ENCODE assay signal across 10 mouse cellular contexts in the genomic region with DNA sequence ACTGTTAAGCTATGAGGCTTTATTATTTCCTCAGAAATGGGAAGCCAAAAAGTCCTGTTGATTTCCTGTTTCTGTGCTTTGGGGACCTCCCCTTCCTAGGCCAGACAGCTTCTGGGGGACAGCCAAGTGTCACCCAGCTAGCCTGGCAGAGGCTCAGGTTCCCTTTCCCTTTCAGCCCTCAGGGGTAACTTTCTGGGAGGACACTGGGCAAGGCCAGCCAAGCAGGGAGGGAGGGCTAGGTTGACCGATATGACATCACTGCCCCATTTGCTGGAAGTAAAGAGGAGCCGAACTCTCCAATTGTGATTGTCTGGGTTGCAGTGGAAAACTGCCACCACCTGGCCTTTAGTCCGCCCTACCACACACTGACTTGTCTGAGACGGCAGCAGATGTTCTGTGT. TPM values are rescaled to one million over a fixed set of nuclear protein-coding genes. Genes with fewer than 3 reads are reported as not detected.
DNase-seq lines count a peak whose midpoint lies in the region; ATAC-seq and TF ChIP-seq lines count a peak whose summit lies in the region.
"Had no signal": no experiment of that assay in that cellular context is flagged by ENCODE, and none has a peak within 500 bp of the region (broad histone marks: within the 10 kb centered on the region; RNA-seq: fewer than 3 reads in every experiment).

No protein-coding gene starts in this region.

- H3K36me3 ChIP-seq in hindbrain, embryonic 13.5 days, result no peaks in the 10 kb centered on the region
- no peaks in the 10 kb centered on the region for H3K36me3 ChIP-seq in hindbrain, embryonic 14.5 days (replicated peaks; ENCODE audit: control insufficient read depth, insufficient read depth)
- H3K36me3 ChIP-seq in lung, postnatal 0 days (ENCODE audit: insufficient read depth, low read length), result no peaks in the 10 kb centered on the region
- H3K36me3 ChIP-seq: embryonic facial prominence, embryonic 15.5 days; limb, embryonic 12.5 days had no signal

- no peaks in the 10 kb centered on the region for H3K9me3 ChIP-seq in hindbrain, embryonic 13.5 days
- no peaks in the 10 kb centered on the region for H3K9me3 ChIP-seq in hindbrain, embryonic 14.5 days (ENCODE audit: control insufficient read depth, low read length)
- H3K9me3 ChIP-seq in lung, postnatal 0 days (ENCODE audit: low read length), result no peaks in the 10 kb centered on the region
- H3K9me3 ChIP-seq: embryonic facial prominence, embryonic 15.5 days; limb, embryonic 12.5 days had no signal

- peaks cover 32% of the 10 kb centered on the region for H3K4me1 ChIP-seq in hindbrain, embryonic 13.5 days (replicated peaks)
- H3K4me1 ChIP-seq in hindbrain, embryonic 14.5 days (replicated peaks; ENCODE audit: control insufficient read depth, insufficient read depth, low read length), result peaks cover 21% of the 10 kb centered on the region; the same call in 1 of the 2 replicates
- H3K4me1 ChIP-seq in lung, postnatal 0 days (ENCODE audit: insufficient read depth, low read depth, low read length), result peaks cover 7% of the 10 kb centered on the region; the same call in 1 of the 2 replicates
- H3K4me1 ChIP-seq: limb, embryonic 12.5 days had no signal

- no peak for TF ChIP-seq CTCF in lung, postnatal 0 days (IDR thresholded peaks at IDR 0.05)

- 0 out of 2 replicates have a peak overlapping the region, but pooled peaks have one; percentile 12 for H3K27ac ChIP-seq in hindbrain, embryonic 13.5 days
- no peak overlapping the region for H3K27ac ChIP-seq in hindbrain, embryonic 14.5 days
- no peak overlapping the region for H3K27ac ChIP-seq in lung, postnatal 0 days (ENCODE audit: low read length)
- H3K27ac ChIP-seq: embryonic facial prominence, embryonic 15.5 days; limb, embryonic 12.5 days had no signal

- no peak for ATAC-seq in hindbrain, embryonic 13.5 days (ENCODE audit: low FRiP score)
- no peak for ATAC-seq in hindbrain, embryonic 14.5 days (ENCODE audit: low FRiP score)
- peak; percentile 55 for ATAC-seq in lung, postnatal 0 days
- no peak for ATAC-seq in activated CD4-positive, CD25-positive, alpha-beta regulatory T cell, adult 4 months

- no peak overlapping the region for H3K4me3 ChIP-seq in hindbrain, embryonic 13.5 days
- H3K4me3 ChIP-seq in hindbrain, embryonic 14.5 days (replicated peaks; ENCODE audit: low read length), result no peak overlapping the region
- H3K4me3 ChIP-seq in lung, postnatal 0 days (ENCODE audit: low read depth, low read length), result no peak overlapping the region
- H3K4me3 ChIP-seq: embryonic facial prominence, embryonic 15.5 days; limb, embryonic 12.5 days had no signal

- H3K9ac ChIP-seq in hindbrain, embryonic 13.5 days, result no peak overlapping the region
- no peak overlapping the region for H3K9ac ChIP-seq in hindbrain, embryonic 14.5 days
- H3K9ac ChIP-seq in lung, postnatal 0 days (replicated peaks; ENCODE audit: low read depth), result no peak overlapping the region
- H3K9ac ChIP-seq: embryonic facial prominence, embryonic 15.5 days; limb, embryonic 12.5 days had no signal

- H3K27me3 ChIP-seq in hindbrain, embryonic 13.5 days, result no peaks in the 10 kb centered on the region
- no peaks in the 10 kb centered on the region for H3K27me3 ChIP-seq in hindbrain, embryonic 14.5 days (ENCODE audit: control insufficient read depth, insufficient read depth, low read length)
- no peaks in the 10 kb centered on the region for H3K27me3 ChIP-seq in lung, postnatal 0 days (replicated peaks; ENCODE audit: insufficient read depth, low read length)
- H3K27me3 ChIP-seq: embryonic facial prominence, embryonic 15.5 days had no signal

- WGBS in hindbrain, embryonic 13.5 days, result 62% methylated on average over 4 of the region's 4 CpGs
- 51% methylated on average over 4 of the region's 4 CpGs for WGBS in hindbrain, embryonic 14.5 days
- 48% methylated on average over 4 of the region's 4 CpGs for WGBS in lung, postnatal 0 days

- DNase-seq in hindbrain, embryonic 14.5 days (ENCODE audit: low spot score), result no peak
- peak; percentile 60 for DNase-seq in adrenal gland, adult 8-10 months
- peak; percentile 45 for DNase-seq in heart, adult 8-10 months (ENCODE audit: low spot score)
- DNase-seq in lung, postnatal 0 days (ENCODE audit: low spot score), result peak; percentile 21
- DNase-seq in ovary, adult 18-20 months (ENCODE audit: low spot score), result no peak

- no peak for TF ChIP-seq EP300 in lung, postnatal 0 days (IDR thresholded peaks at IDR 0.05)

- H3K4me2 ChIP-seq in hindbrain, embryonic 13.5 days, result no peak overlapping the region
- H3K4me2 ChIP-seq in hindbrain, embryonic 14.5 days (replicated peaks), result no peak overlapping the region
- no peak overlapping the region for H3K4me2 ChIP-seq in lung, postnatal 0 days (replicated peaks; ENCODE audit: low read depth, low read length)
- H3K4me2 ChIP-seq: embryonic facial prominence, embryonic 15.5 days; limb, embryonic 12.5 days had no signal

RNA-seq across cellular contexts. Expression of a gene that starts 11.1 kb away (rescaled TPM):
- 0.09 and 0.17 TPM in 2 replicates for polyA plus RNA-seq in hindbrain, embryonic 13.5 days (2015; fragmentation: Nextera tagmentation; extraction: Ambion mirVana)
- 0.33 TPM in 1 of 2 replicates, not detected in the other for polyA plus RNA-seq in hindbrain, embryonic 14.5 days (2014; fragmentation: Nextera tagmentation; extraction: Ambion mirVana)
- total RNA-seq in adrenal gland, adult 8-10 months (2022), result 1 to 10 TPM in 2 of 4 experiments, not detected in 2; 1.5 to 2.6 TPM
- total RNA-seq in heart, adult 8-10 months (2022), result not detected
- polyA plus RNA-seq in lung, postnatal 0 days (2015; fragmentation: Nextera tagmentation; extraction: Ambion mirVana), result 0.05 and 0.08 TPM in 2 replicates
- polyA plus RNA-seq in activated CD4-positive, CD25-positive, alpha-beta regulatory T cell, adult 4 months (2017; shearing (Covaris generic)), result under 1 TPM in 1 of 2 experiments, not detected in 1; 0.16 TPM
- total RNA-seq: MEL had no signal
- polyA plus RNA-seq: embryonic facial prominence, embryonic 15.5 days; limb, embryonic 12.5 days had no signal

RNA-seq across cellular contexts. Expression of a gene that starts 32.7 kb away (rescaled TPM):
- 0.69 and 1.3 TPM in 2 replicates for polyA plus RNA-seq in hindbrain, embryonic 13.5 days (2015; fragmentation: Nextera tagmentation; extraction: Ambion mirVana)
- 3.9 and 4.3 TPM in 2 replicates for polyA plus RNA-seq in hindbrain, embryonic 14.5 days (2014; fragmentation: Nextera tagmentation; extraction: Ambion mirVana)
- total RNA-seq in adrenal gland, adult 8-10 months (2022), result 1 to 10 TPM in 1 of 4 experiments, under 1 TPM in 2, not detected in 1; 0.24 to 1.1 (median 0.68) TPM
- total RNA-seq in heart, adult 8-10 months (2022), result not detected
- polyA plus RNA-seq in lung, postnatal 0 days (2015; fragmentation: Nextera tagmentation; extraction: Ambion mirVana), result not detected in 2 replicates
- polyA plus RNA-seq in activated CD4-positive, CD25-positive, alpha-beta regulatory T cell, adult 4 months (2017; shearing (Covaris generic)), result under 1 TPM; 0.12 to 0.64 TPM

RNA-seq across cellular contexts. Expression of a gene that starts 41.2 kb away (rescaled TPM):
- polyA plus RNA-seq in hindbrain, embryonic 13.5 days (2015; fragmentation: Nextera tagmentation; extraction: Ambion mirVana), result 41.1 and 43.7 TPM in 2 replicates
- 36.0 and 38.2 TPM in 2 replicates for polyA plus RNA-seq in hindbrain, embryonic 14.5 days (2014; fragmentation: Nextera tagmentation; extraction: Ambion mirVana)
- 10 to 100 TPM; 64.9 to 75.0 (median 73.1) TPM for total RNA-seq in adrenal gland, adult 8-10 months (2022)
- 10 to 100 TPM; 19.3 to 25.0 (median 22.8) TPM for total RNA-seq in heart, adult 8-10 months (2022)
- polyA plus RNA-seq in lung, postnatal 0 days (2015; fragmentation: Nextera tagmentation; extraction: Ambion mirVana), result 32.0 and 38.2 TPM in 2 replicates
- 10 to 100 TPM; 67.2 to 74.9 TPM for polyA plus RNA-seq in activated CD4-positive, CD25-positive, alpha-beta regulatory T cell, adult 4 months (2017; shearing (Covaris generic))

RNA-seq across cellular contexts. Expression of a gene that starts 44.7 kb away (rescaled TPM):
- polyA plus RNA-seq in hindbrain, embryonic 13.5 days (2015; fragmentation: Nextera tagmentation; extraction: Ambion mirVana), result 169 and 173 TPM in 2 replicates
- polyA plus RNA-seq in hindbrain, embryonic 14.5 days (2014; fragmentation: Nextera tagmentation; extraction: Ambion mirVana), result 131 and 134 TPM in 2 replicates
- 100 to 1,000 TPM; 197 to 234 (median 210) TPM for total RNA-seq in adrenal gland, adult 8-10 months (2022)
- 10 to 100 TPM; 53.4 to 66.5 (median 60.8) TPM for total RNA-seq in heart, adult 8-10 months (2022)
- 59.2 and 77.6 TPM in 2 replicates for polyA plus RNA-seq in lung, postnatal 0 days (2015; fragmentation: Nextera tagmentation; extraction: Ambion mirVana)
- polyA plus RNA-seq in activated CD4-positive, CD25-positive, alpha-beta regulatory T cell, adult 4 months (2017; shearing (Covaris generic)), result 10 to 100 TPM; 39.6 to 43.9 TPM

Comparison
In these comparisons a context has a peak if more than half of its experiments do, and no peak if none do; other contexts are left out.
1. DNase-seq: peak in adrenal gland, adult 8-10 months (single experiment), heart, adult 8-10 months (single experiment) and lung, postnatal 0 days (single experiment); none in hindbrain, embryonic 14.5 days (single experiment) and ovary, adult 18-20 months (single experiment).